ENCODE assay signal across 9 mouse cellular contexts in the genomic region with DNA sequence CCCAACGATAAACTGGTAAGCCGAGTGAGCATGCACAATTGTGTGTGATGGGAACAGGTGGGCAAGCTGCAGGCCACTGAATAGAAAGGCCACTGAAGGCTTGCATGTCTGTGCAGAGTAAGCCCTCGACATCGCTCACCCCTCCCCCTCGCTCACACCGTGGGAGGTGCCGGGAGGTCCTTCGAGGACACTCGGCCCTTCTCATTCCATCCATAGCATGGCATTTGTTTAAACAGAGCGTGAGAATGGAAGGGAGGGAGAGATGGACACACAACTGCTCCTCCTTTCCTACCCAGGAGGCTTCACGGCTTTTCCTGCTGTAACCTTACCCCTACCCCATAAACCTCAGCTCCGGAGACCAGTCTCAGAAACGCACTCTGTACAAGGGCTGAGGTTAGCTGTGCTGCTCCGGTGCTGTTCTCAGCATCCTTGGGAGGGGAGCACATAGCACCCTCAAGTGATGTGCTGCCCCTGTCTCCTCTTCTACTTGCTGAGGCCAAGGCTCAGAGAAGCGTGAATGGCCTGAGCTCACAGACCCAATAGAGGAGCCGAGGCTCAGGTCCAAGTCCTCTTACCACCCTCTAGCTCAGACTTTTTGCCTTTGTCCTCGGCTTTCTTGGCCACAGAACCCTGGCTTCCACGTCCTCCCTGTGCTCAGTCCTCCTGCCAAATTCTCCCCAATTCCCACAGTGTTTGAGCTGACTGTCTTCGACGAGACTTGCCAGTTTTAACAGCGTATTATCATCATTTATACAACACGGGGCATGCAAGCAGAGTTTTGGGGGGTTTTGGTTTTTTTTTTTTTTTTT. TPM values are rescaled to one million over a fixed set of nuclear protein-coding genes. Genes with fewer than 3 reads are reported as not detected.
DNase-seq lines count a peak whose midpoint lies in the region; ATAC-seq lines count a peak whose summit lies in the region.
"Had no signal": no experiment of that assay in that cellular context is flagged by ENCODE, and none has a peak within 500 bp of the region (broad histone marks: within the 10 kb centered on the region; RNA-seq: fewer than 3 reads in every experiment).

No protein-coding gene starts in this region.

- H3K27ac ChIP-seq in limb, embryonic 15.5 days: no peak overlapping the region

- DNase-seq in adrenal gland, adult 2 months: peak; percentile 15
- DNase-seq in adrenal gland, adult 18-20 months (ENCODE audit: low spot score in 2 of 2): no peak
- peak; percentile 84 for DNase-seq in left cerebral cortex, postnatal 4 days
- DNase-seq in left cerebral cortex, postnatal 36 days (ENCODE audit: low spot score in 2 of 2): no peak
- peak; percentile 18 for DNase-seq in gastrocnemius, adult 18-20 months (ENCODE audit: low spot score)
- DNase-seq in thymus, postnatal 0 days (ENCODE audit: low spot score): no peak
- DNase-seq in adrenal gland, postnatal 4 days (ENCODE audit: low spot score in 2 of 2): no peak

- H3K4me2 ChIP-seq in limb, embryonic 15.5 days: peak overlapping the region; percentile 13

- no peak overlapping the region for H3K4me3 ChIP-seq in limb, embryonic 15.5 days
- H3K4me3 ChIP-seq: megakaryocyte, embryonic 14.5 days had no signal

- ATAC-seq in limb, embryonic 15.5 days (ENCODE audit: insufficient number of reproducible peaks, low FRiP score, low TSS enrichment, low read depth): peak; percentile 53; the same call in 1 of the 2 replicates

- H3K9me3 ChIP-seq in limb, embryonic 15.5 days: no peaks in the 10 kb centered on the region
- H3K9me3 ChIP-seq: megakaryocyte, embryonic 14.5 days had no signal

- intact Hi-C loops in left cerebral cortex, postnatal 4 days (cut with DNase I): loop anchor here (5.0 kb wide), 1 partner anchor 35 kb away; the partner anchor contains the start of gene Fry
- intact Hi-C loops in left cerebral cortex, postnatal 36 days (cut with DNase I): no loop called here

- no peaks in the 10 kb centered on the region for H3K36me3 ChIP-seq in limb, embryonic 15.5 days

- no peak overlapping the region for H3K9ac ChIP-seq in limb, embryonic 15.5 days

- H3K27me3 ChIP-seq in limb, embryonic 15.5 days: no peaks in the 10 kb centered on the region
- H3K27me3 ChIP-seq: megakaryocyte, embryonic 14.5 days had no signal

- H3K4me1 ChIP-seq in limb, embryonic 15.5 days: peaks cover 9% of the 10 kb centered on the region; the same call in 1 of the 2 replicates

- 46% methylated on average over 22 of the region's 22 CpGs for WGBS in limb, embryonic 15.5 days

RNA-seq across cellular contexts. Expression of gene Fry, which starts 33.8 kb away (rescaled TPM):
- 10 to 100 TPM; 27.0 to 44.4 TPM for total RNA-seq in adrenal gland, adult 2 months (2021)
- polyA plus RNA-seq in adrenal gland, adult 2 months (2012; rRNA removed): 15.6 and 16.4 TPM in 2 replicates
- 10 to 100 TPM; 34.4 to 45.1 TPM for total RNA-seq in adrenal gland, adult 18-20 months (2021)
- 100 to 1,000 TPM; 206 to 207 TPM for total RNA-seq in left cerebral cortex, postnatal 4 days (2021)
- 100 to 1,000 TPM; 166 to 217 TPM for total RNA-seq in left cerebral cortex, postnatal 36 days (2021)
- total RNA-seq in gastrocnemius, adult 18-20 months (2021): 10 to 100 TPM; 59.8 to 70.0 TPM
- polyA plus RNA-seq in limb, embryonic 15.5 days (2015; fragmentation: Nextera tagmentation; extraction: Ambion mirVana): 9.5 and 10.6 TPM in 2 replicates
- polyA plus RNA-seq in thymus, postnatal 0 days (2015; fragmentation: Nextera tagmentation; extraction: Ambion mirVana): 3.6 and 5.3 TPM in 2 replicates
- total RNA-seq in adrenal gland, postnatal 4 days (2021): 10 to 100 TPM; 41.0 to 43.4 TPM

Comparison
In these comparisons a context has a peak if more than half of its experiments do, and no peak if none do; other contexts are left out.
1. DNase-seq: peak in adrenal gland, adult 2 months (single experiment), left cerebral cortex, postnatal 4 days (single experiment) and gastrocnemius, adult 18-20 months (single experiment); none in adrenal gland, adult 18-20 months (0 of 2), left cerebral cortex, postnatal 36 days (0 of 2), thymus, postnatal 0 days (single experiment) and adrenal gland, postnatal 4 days (0 of 2).